Mouse (Mus musculus) intestine, embryonic 15.5 days (tissue): ENCODE measurements at regions not wholly inside any gene's neighbourhood (a gene's known extent, or its start where the extent isn't known, plus 50 kb on each side); places are given as distances from the start of the nearest gene placed in this dataset.
"Not testable (repeated sequence)": the region's sequence is repeated elsewhere in the genome, so short reads cannot be mapped to it uniquely, and the experiment has no call there.

Experiments
- ATAC-seq: fragments of 200-750 bp; cut with Nextera tagmentation; 2 replicates; pipeline ENCODE4 v1.8.0; 2017; ENCODE audit warnings: moderate TSS enrichment, moderate library complexity
- H3K27ac ChIP-seq: fragments of 300-500 bp; sonication (generic); 2 replicates; pipeline ENCODE4 v1.5.1; 2015; ENCODE audit warnings: mild to moderate bottlenecking, inconsistent platforms
- H3K27me3 ChIP-seq: fragments of 300-500 bp; sonication (generic); replicated peaks from 2 replicates; pipeline ENCODE4 v1.6.1; 2015; ENCODE audit warnings: inconsistent platforms
- H3K36me3 ChIP-seq: fragments of 300-500 bp; sonication (generic); 2 replicates; pipeline ENCODE4 v1.6.1; 2015; ENCODE audit warnings: inconsistent platforms
- H3K4me1 ChIP-seq: fragments of 300-500 bp; sonication (generic); replicated peaks from 2 replicates; pipeline ENCODE4 v1.6.1; 2015; ENCODE audit warnings: inconsistent platforms
- H3K4me2 ChIP-seq: fragments of 300-500 bp; sonication (generic); replicated peaks from 2 replicates; pipeline ENCODE4 v1.6.1; 2015; ENCODE audit warnings: mild to moderate bottlenecking, inconsistent platforms
- H3K4me3 ChIP-seq: fragments of 300-500 bp; sonication (generic); replicated peaks from 2 replicates; pipeline ENCODE4 v1.5.1; 2015; ENCODE audit warnings: inconsistent platforms
- H3K9ac ChIP-seq: fragments of 300-500 bp; sonication (generic); 2 replicates; pipeline ENCODE4 v1.6.1; 2015; ENCODE audit warnings: inconsistent platforms
- H3K9me3 ChIP-seq: fragments of 300-500 bp; sonication (generic); 2 replicates; pipeline ENCODE4 v1.6.1; 2016; ENCODE audit warnings: inconsistent platforms
- WGBS: fragments of 180-500 bp; shearing (Covaris S2); methylation state at CpG from one replicate; pipeline ENCODE4 v1.1.7; 2015; 5-methylcytosine and 5-hydroxymethylcytosine counted together

GRCm38 (mm10) chr2:39420696-39421095 lies 194.4 kb upstream of the Ppp6c start:
- Histone ChIP-seq H3K27me3 (no peaks in the 10 kb centered on the region), H3K9ac (no peak overlapping the region), H3K9me3 (no peaks in the 10 kb centered on the region), H3K4me3 (no peak overlapping the region), H3K27ac (no peak overlapping the region), H3K4me2 (no peak overlapping the region), H3K4me1 (no peaks in the 10 kb centered on the region), H3K36me3 (no peaks in the 10 kb centered on the region)
- no peak for ATAC-seq
- 95% methylated on average over 25 of the region's 25 CpGs for WGBS

- no peak for ATAC-seq
Measured at GRCm38 (mm10) chr2:39400336-39400735, 174.1 kb upstream of the Ppp6c start.

GRCm38 (mm10) chr2:39399523-39399922 lies 173.3 kb upstream of the Ppp6c start:
- H3K9ac ChIP-seq, result no peak overlapping the region
- H3K27ac ChIP-seq, result no peak overlapping the region
- H3K4me3 ChIP-seq, result no peak overlapping the region
- ATAC-seq, result no peak
- H3K27me3 ChIP-seq, result no peaks in the 10 kb centered on the region
- H3K36me3 ChIP-seq, result no peaks in the 10 kb centered on the region
- no peak overlapping the region for H3K4me2 ChIP-seq
- no peaks in the 10 kb centered on the region for H3K4me1 ChIP-seq
- WGBS, result 63% methylated on average over 2 of the region's 2 CpGs
- no peaks in the 10 kb centered on the region for H3K9me3 ChIP-seq

More at GRCm38 (mm10) chr2:39400336-39400735, 174.1 kb upstream of the Ppp6c start:
- no peak overlapping the region for H3K4me3 ChIP-seq
- no peaks in the 10 kb centered on the region for H3K36me3 ChIP-seq
- H3K27me3 ChIP-seq, result no peaks in the 10 kb centered on the region
- H3K4me1 ChIP-seq, result no peaks in the 10 kb centered on the region
- no peak overlapping the region for H3K4me2 ChIP-seq
- H3K9ac ChIP-seq, result no peak overlapping the region
- no peak overlapping the region for H3K27ac ChIP-seq
- no peaks in the 10 kb centered on the region for H3K9me3 ChIP-seq
- 35% methylated on average over 2 of the region's 2 CpGs for WGBS

DNA sequence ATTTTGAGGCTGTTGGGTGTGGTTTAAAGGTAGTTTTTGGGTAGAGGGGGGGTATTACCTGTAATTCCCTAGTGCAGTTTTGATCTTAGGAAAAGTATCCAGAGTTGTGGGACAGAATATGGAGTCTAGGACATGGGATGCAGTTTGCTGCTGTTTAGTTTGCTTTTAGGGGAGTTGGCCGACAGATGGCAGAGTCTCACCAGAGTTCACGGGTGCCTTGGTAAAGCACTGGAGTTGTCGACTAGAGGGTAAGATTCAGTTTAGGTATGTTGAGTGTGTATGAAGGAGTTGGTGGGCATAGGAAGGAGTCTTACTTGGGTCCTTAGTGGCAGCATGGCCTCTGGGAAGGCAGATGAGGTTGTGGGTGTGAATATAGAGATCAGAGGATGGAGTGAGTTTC lies 168.4 kb upstream of the Ppp6c start:
- H3K4me3 ChIP-seq, result no peak overlapping the region
- no peak overlapping the region for H3K27ac ChIP-seq
- no peaks in the 10 kb centered on the region for H3K9me3 ChIP-seq
- no peak overlapping the region for H3K4me2 ChIP-seq
- WGBS, result 64% methylated on average over 3 of the region's 3 CpGs
- no peak overlapping the region for H3K9ac ChIP-seq
- no peak for ATAC-seq
- H3K4me1 ChIP-seq, result no peaks in the 10 kb centered on the region
- no peaks in the 10 kb centered on the region for H3K27me3 ChIP-seq
- no peaks in the 10 kb centered on the region for H3K36me3 ChIP-seq

- Histone ChIP-seq H3K36me3 (no peaks in the 10 kb centered on the region), H3K27ac (no peak overlapping the region), H3K4me2 (no peak overlapping the region), H3K27me3 (no peaks in the 10 kb centered on the region), H3K9ac (no peak overlapping the region), H3K4me3 (no peak overlapping the region), H3K4me1 (no peaks in the 10 kb centered on the region), H3K9me3 (no peaks in the 10 kb centered on the region)
- ATAC-seq, result no peak
- WGBS, result 91% methylated on average over 3 of the region's 3 CpGs
Measured at GRCm38 (mm10) chr2:39377264-39377663, 151.0 kb upstream of the Ppp6c start.

DNA sequence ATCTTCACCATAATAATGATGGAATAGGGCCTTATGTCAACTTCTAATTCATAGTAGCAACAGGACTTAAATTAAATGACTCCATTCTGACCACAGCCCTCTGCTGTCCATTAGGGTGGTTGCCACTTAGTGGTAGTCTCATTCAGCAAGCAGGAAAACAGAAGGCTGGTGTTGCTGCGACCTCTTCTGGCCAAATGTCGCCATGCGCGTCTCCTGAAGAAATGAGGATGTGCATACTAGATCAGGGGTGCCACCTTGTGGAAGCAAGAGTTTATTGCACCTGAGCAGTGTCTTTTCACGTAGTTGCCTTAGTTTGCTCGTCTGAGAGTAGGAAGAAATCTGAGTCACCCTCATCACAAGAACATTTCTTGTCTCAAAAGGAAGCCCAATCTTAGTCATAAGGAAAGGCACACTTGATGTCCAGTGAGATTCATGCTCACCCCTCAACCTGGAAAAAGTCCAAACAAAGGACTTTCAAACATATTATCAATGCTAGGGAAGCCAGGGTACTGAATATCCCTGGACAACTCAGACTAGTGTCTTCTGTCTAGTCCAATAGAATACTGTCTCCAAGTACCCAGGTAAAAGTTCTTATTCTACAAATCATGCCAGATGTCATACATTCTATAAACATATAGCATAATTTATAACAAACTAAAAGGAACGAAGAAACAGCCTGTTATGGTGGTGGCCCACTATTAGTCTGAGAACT lies 147.0 kb upstream of the Ppp6c start:
- H3K9ac ChIP-seq, result no peak overlapping the region
- peak; percentile 90 for ATAC-seq
- 14% methylated on average over 7 of the region's 7 CpGs for WGBS
- H3K27ac ChIP-seq, result no peak overlapping the region
- H3K9me3 ChIP-seq, result no peaks in the 10 kb centered on the region
- no peaks in the 10 kb centered on the region for H3K4me1 ChIP-seq
- no peak overlapping the region for H3K4me3 ChIP-seq
- H3K4me2 ChIP-seq, result no peak overlapping the region
- H3K36me3 ChIP-seq, result no peaks in the 10 kb centered on the region
- H3K27me3 ChIP-seq, result no peaks in the 10 kb centered on the region

DNA sequence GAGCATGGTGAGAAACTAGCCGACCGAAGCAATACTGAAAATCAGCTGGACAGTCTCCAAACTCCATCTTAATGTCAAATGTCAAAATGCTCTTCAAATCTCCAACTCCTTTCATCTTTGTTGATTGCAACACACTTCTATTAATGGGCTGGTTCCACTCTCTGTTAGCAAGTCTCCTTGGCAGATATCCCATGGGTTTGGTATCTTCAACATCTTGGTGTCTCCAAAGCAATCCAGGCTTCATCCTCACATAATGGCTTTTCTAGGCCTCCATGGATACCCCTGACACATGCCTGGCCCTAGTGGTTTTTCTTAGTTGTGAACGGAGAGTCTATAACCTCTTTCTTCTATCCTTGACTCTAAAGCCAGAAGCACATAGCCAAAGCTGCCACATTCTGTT lies 118.0 kb upstream of the Ppp6c start:
- H3K4me1 ChIP-seq, result no peaks in the 10 kb centered on the region
- no peaks in the 10 kb centered on the region for H3K36me3 ChIP-seq
- H3K9me3 ChIP-seq, result no peaks in the 10 kb centered on the region
- H3K4me2 ChIP-seq, result no peak overlapping the region
- no peak overlapping the region for H3K9ac ChIP-seq
- no peaks in the 10 kb centered on the region for H3K27me3 ChIP-seq
- H3K27ac ChIP-seq, result no peak overlapping the region
- no peak for ATAC-seq
- WGBS, result 84% methylated on average over 3 of the region's 3 CpGs
- H3K4me3 ChIP-seq, result no peak overlapping the region

DNA sequence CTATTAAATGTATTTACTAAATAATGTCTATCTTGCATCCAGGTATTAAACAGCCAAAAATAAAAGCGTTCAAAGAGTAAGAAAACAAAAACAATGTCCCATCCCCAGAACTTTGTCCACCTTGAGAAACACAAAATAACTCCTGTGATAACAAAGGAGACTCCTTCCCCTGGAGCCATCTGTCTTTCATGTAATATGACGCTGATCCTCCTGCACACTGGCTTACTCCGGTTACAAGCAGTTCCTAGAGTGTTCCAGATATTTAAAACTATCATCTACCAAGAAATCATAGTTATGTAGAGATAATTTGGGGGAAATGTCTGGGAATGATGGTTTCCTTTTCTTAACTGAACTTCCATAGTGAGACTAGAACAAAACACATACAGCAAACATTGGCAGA lies 114.2 kb upstream of the Ppp6c start:
- H3K4me1 ChIP-seq, result no peaks in the 10 kb centered on the region
- H3K27ac ChIP-seq, result no peak overlapping the region
- no peaks in the 10 kb centered on the region for H3K27me3 ChIP-seq
- 35% methylated on average over 3 of the region's 3 CpGs for WGBS
- no peak for ATAC-seq
- no peaks in the 10 kb centered on the region for H3K9me3 ChIP-seq
- no peak overlapping the region for H3K9ac ChIP-seq
- no peaks in the 10 kb centered on the region for H3K36me3 ChIP-seq
- H3K4me2 ChIP-seq, result no peak overlapping the region
- H3K4me3 ChIP-seq, result no peak overlapping the region

DNA sequence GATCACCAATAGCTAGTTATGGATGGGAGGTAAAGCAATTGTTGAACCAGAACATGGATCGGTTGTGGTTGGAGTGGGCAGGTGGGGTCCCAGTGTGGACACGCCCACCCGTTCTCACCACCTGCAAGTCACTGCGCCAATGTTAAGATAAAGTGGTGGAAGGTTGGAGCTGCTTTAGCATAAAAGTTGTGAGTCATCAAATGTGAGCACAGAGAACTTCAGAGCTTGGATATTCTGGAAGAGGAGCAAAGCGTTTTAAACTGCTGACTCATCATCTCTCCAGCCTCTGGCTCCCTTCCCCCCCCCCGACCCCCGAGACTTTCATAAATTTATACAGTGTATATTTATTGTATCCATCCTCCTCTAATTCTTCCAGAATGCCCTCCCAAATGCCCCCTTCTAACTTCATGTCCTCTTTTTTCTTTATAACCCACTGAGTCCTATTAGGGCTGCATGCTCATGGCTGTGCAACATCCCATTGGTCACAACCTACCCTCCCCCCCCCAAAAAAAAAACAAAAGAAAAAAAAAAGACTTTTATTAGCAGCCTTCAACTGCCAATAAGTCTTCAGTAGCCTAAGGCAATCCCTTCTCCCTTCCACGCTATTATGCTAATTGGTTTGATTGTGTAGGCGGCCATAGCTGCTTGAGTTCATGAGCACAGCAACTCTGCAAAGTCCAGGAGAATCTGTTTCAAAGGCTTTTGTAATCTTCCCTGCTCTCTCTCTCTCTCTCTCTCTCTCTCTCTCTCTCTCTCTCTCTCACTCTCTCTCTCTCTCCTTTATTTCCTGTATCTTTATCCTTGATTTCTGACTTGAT lies 112.8 kb upstream of the Ppp6c start:
- no peak overlapping the region for H3K9ac ChIP-seq
- 78% methylated on average over 9 of the region's 9 CpGs for WGBS
- no peaks in the 10 kb centered on the region for H3K4me1 ChIP-seq
- no peak for ATAC-seq
- no peaks in the 10 kb centered on the region for H3K36me3 ChIP-seq
- H3K4me3 ChIP-seq, result no peak overlapping the region
- H3K27ac ChIP-seq, result no peak overlapping the region
- no peaks in the 10 kb centered on the region for H3K9me3 ChIP-seq
- no peaks in the 10 kb centered on the region for H3K27me3 ChIP-seq
- H3K4me2 ChIP-seq, result no peak overlapping the region

DNA sequence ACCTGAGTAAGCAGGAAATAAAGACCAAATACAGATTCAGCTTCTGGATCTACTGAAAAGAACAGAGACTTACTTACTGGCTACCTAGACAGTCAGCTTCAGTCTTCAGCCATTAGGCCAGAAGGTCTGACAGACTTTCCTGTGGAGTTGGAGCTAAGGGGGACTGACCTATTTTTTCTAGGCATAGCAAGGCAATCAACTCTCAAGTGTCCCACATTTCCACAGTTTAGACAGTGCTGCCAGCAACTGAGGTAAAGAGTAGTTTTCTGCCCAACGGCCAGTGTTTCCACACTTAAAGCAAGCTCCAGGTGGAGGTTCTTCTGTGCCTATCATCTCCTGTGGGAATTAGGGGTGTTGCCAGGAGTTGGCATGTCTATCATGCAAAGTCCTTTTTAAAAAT lies 111.3 kb upstream of the Ppp6c start:
- Histone ChIP-seq H3K9ac (no peak overlapping the region), H3K4me2 (no peak overlapping the region), H3K27ac (no peak overlapping the region), H3K36me3 (no peaks in the 10 kb centered on the region), H3K4me3 (no peak overlapping the region), H3K9me3 (no peaks in the 10 kb centered on the region), H3K4me1 (no peaks in the 10 kb centered on the region), H3K27me3 (no peaks in the 10 kb centered on the region)
- ATAC-seq, result no peak
- 87% methylated on average over 1 of the region's 1 CpGs for WGBS

DNA sequence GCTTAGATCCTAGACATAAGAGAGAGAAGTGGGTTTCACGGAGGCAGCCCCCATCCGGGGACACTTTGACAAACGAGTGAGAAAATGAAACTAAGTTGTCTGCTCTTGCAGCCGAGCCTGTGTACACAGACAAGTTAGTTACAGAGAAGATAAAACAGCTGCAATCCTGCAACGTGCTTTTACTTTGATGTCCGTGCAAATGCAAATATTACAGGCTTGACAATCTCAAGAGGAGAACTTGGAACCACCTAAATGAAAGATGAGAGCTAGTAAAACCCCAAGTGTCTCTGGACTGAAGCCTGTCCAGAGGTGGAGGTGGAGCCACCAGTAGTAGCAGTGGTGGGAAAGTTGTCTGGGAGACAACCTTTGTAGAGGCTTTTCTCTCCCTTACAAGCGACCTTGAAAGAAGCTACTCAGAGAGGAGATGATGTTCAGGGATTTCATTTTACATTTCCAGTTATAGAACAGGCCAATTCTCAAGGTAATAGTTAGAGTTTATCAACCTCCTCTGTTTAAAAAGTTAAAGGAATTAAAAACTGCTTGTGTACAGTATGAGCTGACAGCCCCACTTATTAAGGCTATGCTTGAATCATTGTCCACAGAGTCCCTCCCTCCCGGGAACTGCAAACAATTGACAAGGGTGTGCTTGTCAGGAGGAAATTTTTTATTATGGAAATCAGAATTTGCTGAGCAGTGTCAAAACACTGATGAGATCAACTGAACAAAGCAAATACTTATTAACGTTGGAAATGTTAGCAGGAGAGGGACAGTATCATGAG lies 99.7 kb upstream of the Ppp6c start:
- peak; percentile 79 for ATAC-seq
- Histone ChIP-seq H3K9me3 (no peaks in the 10 kb centered on the region), H3K36me3 (no peaks in the 10 kb centered on the region), H3K27ac (no peak overlapping the region), H3K27me3 (no peaks in the 10 kb centered on the region), H3K9ac (no peak overlapping the region), H3K4me1 (no peaks in the 10 kb centered on the region), H3K4me2 (peak overlapping the region; percentile 58), H3K4me3 (peak overlapping the region; percentile 31)
- WGBS, result 9% methylated on average over 9 of the region's 9 CpGs

GRCm38 (mm10) chr2:39325122-39325521 lies 98.9 kb upstream of the Ppp6c start:
- H3K27ac ChIP-seq, H3K9me3 ChIP-seq, H3K4me3 ChIP-seq, H3K4me1 ChIP-seq, H3K36me3 ChIP-seq, H3K9ac ChIP-seq, H3K27me3 ChIP-seq: not testable (repeated sequence)
- 67% methylated on average over 3 of the region's 3 CpGs for WGBS
- ATAC-seq, result peak; percentile 25; the same call in 1 of the 2 replicates
- peak overlapping the region; percentile 58; the same call in 1 of the 2 replicates for H3K4me2 ChIP-seq
